Comparison of ENCODE assay signal across 10 mouse cellular contexts in genomic region chr2:3769786-3770318, GRCm38 (mm10).
DNase-seq lines count a peak whose midpoint lies in the region; ATAC-seq and TF ChIP-seq lines count a peak whose summit lies in the region.
"Had no signal": no experiment of that assay in that cellular context is flagged by ENCODE, and none has a peak within 500 bp of the region (broad histone marks: within the 10 kb centered on the region; RNA-seq: fewer than 3 reads in every experiment).

No protein-coding gene starts in this region.

- no peaks in the 10 kb centered on the region for H3K27me3 ChIP-seq in kidney, adult 2 months (replicated peaks; ENCODE audit: control insufficient read depth, insufficient read depth, low read length)
- no peaks in the 10 kb centered on the region for H3K27me3 ChIP-seq in testis, adult 2 months (ENCODE audit: control insufficient read depth, insufficient read depth, low read length)
- H3K27me3 ChIP-seq in liver, embryonic 12.5 days (replicated peaks) = no peaks in the 10 kb centered on the region
- H3K27me3 ChIP-seq: embryonic facial prominence, embryonic 13.5 days; midbrain, embryonic 13.5 days had no signal

- H3K9ac ChIP-seq in liver, embryonic 12.5 days = no peak overlapping the region
- H3K9ac ChIP-seq: embryonic facial prominence, embryonic 13.5 days; midbrain, embryonic 13.5 days had no signal

- H3K4me2 ChIP-seq in liver, embryonic 12.5 days = no peak overlapping the region
- H3K4me2 ChIP-seq: embryonic facial prominence, embryonic 13.5 days; midbrain, embryonic 13.5 days had no signal

- ATAC-seq in liver, embryonic 12.5 days = peak; percentile 40

- no peak for TF ChIP-seq POLR2A in kidney, adult 2 months (IDR thresholded peaks at IDR 0.05; ENCODE audit: low read depth, low read length)
- no peak for TF ChIP-seq POLR2A in testis, adult 2 months (IDR thresholded peaks at IDR 0.05; ENCODE audit: control insufficient read depth, low read depth, low read length)

- intact Hi-C loops in heart, postnatal 10 days (cut with DNase I) = loop anchor here (1.0 to 5.0 kb wide), 2 partner anchors 138 to 224 kb away; no protein-coding TSS in a partner anchor

- peak overlapping the region; percentile 81 for H3K27ac ChIP-seq in kidney, adult 2 months (ENCODE audit: insufficient read depth, low read depth, low read length)
- peak overlapping the region; percentile 84 for H3K27ac ChIP-seq in testis, adult 2 months (ENCODE audit: control insufficient read depth, insufficient read depth, low read depth, low read length)
- H3K27ac ChIP-seq in liver, embryonic 12.5 days = no peak overlapping the region
- H3K27ac ChIP-seq: embryonic facial prominence, embryonic 13.5 days; forebrain, embryonic 10.5 days; midbrain, embryonic 13.5 days had no signal

- no peak overlapping the region for H3K4me3 ChIP-seq in kidney, adult 2 months (ENCODE audit: insufficient read depth, low read depth, low read length)
- peak overlapping the region; percentile 67 for H3K4me3 ChIP-seq in testis, adult 2 months (ENCODE audit: control insufficient read depth, low read depth, low read length)
- H3K4me3 ChIP-seq in liver, embryonic 12.5 days = no peak overlapping the region
- H3K4me3 ChIP-seq: embryonic facial prominence, embryonic 13.5 days; forebrain, embryonic 10.5 days; midbrain, embryonic 13.5 days had no signal

- no peaks in the 10 kb centered on the region for H3K9me3 ChIP-seq in liver, embryonic 12.5 days (replicated peaks)
- H3K9me3 ChIP-seq: embryonic facial prominence, embryonic 13.5 days; forebrain, embryonic 10.5 days; midbrain, embryonic 13.5 days had no signal

- no peak for TF ChIP-seq CTCF in kidney, adult 2 months (conservative IDR thresholded peaks at IDR 0.05; ENCODE audit: insufficient read depth, insufficient read length, low read depth, low read length)
- no peak for TF ChIP-seq CTCF in testis, adult 2 months (IDR thresholded peaks at IDR 0.05; ENCODE audit: control insufficient read depth, insufficient read depth, insufficient replicate concordance, low read depth, low read length)

- WGBS in kidney, adult 2 months = 58% methylated on average over 9 of the region's 9 CpGs
- 66% methylated on average over 9 of the region's 9 CpGs for WGBS in liver, embryonic 12.5 days (ENCODE audit: insufficient replicate concordance)

- peaks cover 20% of the 10 kb centered on the region for H3K4me1 ChIP-seq in kidney, adult 2 months (ENCODE audit: control insufficient read depth, insufficient read depth, low read length)
- H3K4me1 ChIP-seq in testis, adult 2 months (ENCODE audit: control insufficient read depth, insufficient read depth, low read length) = no peaks in the 10 kb centered on the region
- H3K4me1 ChIP-seq in liver, embryonic 12.5 days = peaks cover 9% of the 10 kb centered on the region

- DNase-seq in kidney, adult 2 months = no peak
- no peak for DNase-seq in kidney, adult 11 months
- no peak for DNase-seq in testis, postnatal 10 days (ENCODE audit: low spot score)
- DNase-seq in layer of hippocampus, postnatal 25 days (ENCODE audit: extremely low spot score in 1 of 2, low spot score in 1 of 2) = no peak
- no peak for DNase-seq in heart, postnatal 10 days

- peaks cover 1% of the 10 kb centered on the region; the same call in 1 of the 2 replicates for H3K36me3 ChIP-seq in kidney, adult 2 months (ENCODE audit: control insufficient read depth, insufficient read depth, low read length)
- no peaks in the 10 kb centered on the region; the same call in 1 of the 2 replicates for H3K36me3 ChIP-seq in testis, adult 2 months (ENCODE audit: control insufficient read depth, insufficient read depth, low read length)
- 0 out of 2 replicates have a peak, but pooled peaks cover 4% of the 10 kb centered on the region for H3K36me3 ChIP-seq in liver, embryonic 12.5 days
